ENCODE assay signal across 22 mouse cellular contexts in genomic region chr1:108797053-108797801, GRCm38 (mm10).
DNase-seq lines count a peak whose midpoint lies in the region; ATAC-seq and TF ChIP-seq lines count a peak whose summit lies in the region.
"Had no signal": no experiment of that assay in that cellular context is flagged by ENCODE, and none has a peak within 500 bp of the region (broad histone marks: within the 10 kb centered on the region; RNA-seq: fewer than 3 reads in every experiment).

No protein-coding gene starts in this region.

- TF ChIP-seq EP300 in stomach, postnatal 0 days (optimal IDR thresholded peaks at IDR 0.05), result no peak

- TF ChIP-seq CTCF in stomach, postnatal 0 days (IDR thresholded peaks at IDR 0.05; ENCODE audit: low read depth), result no peak

- H3K9me3 ChIP-seq in midbrain, embryonic 12.5 days, result no peaks in the 10 kb centered on the region
- no peaks in the 10 kb centered on the region for H3K9me3 ChIP-seq in midbrain, embryonic 15.5 days
- no peaks in the 10 kb centered on the region for H3K9me3 ChIP-seq in forebrain, embryonic 13.5 days (replicated peaks)
- no peaks in the 10 kb centered on the region for H3K9me3 ChIP-seq in stomach, postnatal 0 days (ENCODE audit: control insufficient read depth, low read length)
- H3K9me3 ChIP-seq: embryonic facial prominence, embryonic 13.5 days; heart, embryonic 13.5 days; megakaryocyte, embryonic 14.5 days had no signal

- peak; percentile 74; the same call in 1 of the 2 replicates for ATAC-seq in midbrain, embryonic 12.5 days (ENCODE audit: low FRiP score, low read depth)
- no peak for ATAC-seq in midbrain, embryonic 15.5 days (replicated peaks)
- peak; percentile 94 for ATAC-seq in forebrain, embryonic 13.5 days
- no peak for ATAC-seq in stomach, postnatal 0 days (ENCODE audit: low FRiP score, low TSS enrichment)
- ATAC-seq: inflammation-experienced regulatory T-cells, adult 6 months had no signal

- no peak overlapping the region for H3K4me2 ChIP-seq in midbrain, embryonic 12.5 days (replicated peaks)
- no peak overlapping the region for H3K4me2 ChIP-seq in midbrain, embryonic 15.5 days
- H3K4me2 ChIP-seq in forebrain, embryonic 13.5 days, result no peak overlapping the region
- H3K4me2 ChIP-seq in stomach, postnatal 0 days (replicated peaks; ENCODE audit: low read depth), result no peak overlapping the region
- H3K4me2 ChIP-seq: embryonic facial prominence, embryonic 13.5 days; heart, embryonic 13.5 days; liver, embryonic 11.5 days had no signal

- DNase-seq in embryo, embryonic 11 days, result peak; percentile 3
- no peak for DNase-seq in embryo, embryonic 10 days (ENCODE audit: low spot score)
- peak; percentile 82 for DNase-seq in retina, embryonic 14.5 days (ENCODE audit: low spot score)
- DNase-seq in stomach, postnatal 0 days (ENCODE audit: low spot score), result no peak
- DNase-seq: adrenal gland, postnatal 36 days; cerebellum, adult 8-10 months; gastrocnemius, postnatal 14 days; heart, adult 18-20 months; kidney, adult 2 months; kidney, postnatal 10 days; lung, adult 18-20 months; lung, postnatal 14 days; thymus, postnatal 25 days had no signal

- H3K27ac ChIP-seq in midbrain, embryonic 12.5 days (replicated peaks), result no peak overlapping the region
- no peak overlapping the region for H3K27ac ChIP-seq in midbrain, embryonic 15.5 days
- H3K27ac ChIP-seq in forebrain, embryonic 13.5 days, result no peak overlapping the region; the same call in 1 of the 2 replicates
- H3K27ac ChIP-seq in stomach, postnatal 0 days (replicated peaks), result no peak overlapping the region
- H3K27ac ChIP-seq: embryonic facial prominence, embryonic 13.5 days; heart, embryonic 13.5 days had no signal

- 68% methylated on average over 1 of the region's 1 CpGs for WGBS in midbrain, embryonic 12.5 days
- WGBS in midbrain, embryonic 15.5 days, result 54% methylated on average over 1 of the region's 1 CpGs
- 3% methylated on average over 1 of the region's 1 CpGs for WGBS in forebrain, embryonic 13.5 days
- WGBS in stomach, postnatal 0 days, result 75% methylated on average over 1 of the region's 1 CpGs

- no peak overlapping the region for H3K9ac ChIP-seq in midbrain, embryonic 12.5 days (replicated peaks)
- H3K9ac ChIP-seq in midbrain, embryonic 15.5 days, result no peak overlapping the region
- no peak overlapping the region for H3K9ac ChIP-seq in forebrain, embryonic 13.5 days
- no peak overlapping the region for H3K9ac ChIP-seq in stomach, postnatal 0 days (ENCODE audit: low read length)
- H3K9ac ChIP-seq: embryonic facial prominence, embryonic 13.5 days; heart, embryonic 13.5 days had no signal

- H3K4me3 ChIP-seq in midbrain, embryonic 12.5 days, result no peak overlapping the region
- H3K4me3 ChIP-seq in midbrain, embryonic 15.5 days, result no peak overlapping the region
- no peak overlapping the region for H3K4me3 ChIP-seq in forebrain, embryonic 13.5 days
- no peak overlapping the region for H3K4me3 ChIP-seq in stomach, postnatal 0 days (ENCODE audit: low read depth, low read length)
- H3K4me3 ChIP-seq: embryonic facial prominence, embryonic 13.5 days; heart, embryonic 13.5 days; megakaryocyte, embryonic 14.5 days had no signal

- H3K4me1 ChIP-seq in midbrain, embryonic 12.5 days, result no peaks in the 10 kb centered on the region
- no peaks in the 10 kb centered on the region for H3K4me1 ChIP-seq in midbrain, embryonic 15.5 days
- peaks cover 8% of the 10 kb centered on the region; the same call in 1 of the 2 replicates for H3K4me1 ChIP-seq in forebrain, embryonic 13.5 days
- no peaks in the 10 kb centered on the region for H3K4me1 ChIP-seq in stomach, postnatal 0 days (replicated peaks; ENCODE audit: control insufficient read depth, insufficient read depth)
- H3K4me1 ChIP-seq: embryonic facial prominence, embryonic 13.5 days; heart, embryonic 13.5 days; megakaryocyte, embryonic 14.5 days had no signal

- no peaks in the 10 kb centered on the region for H3K36me3 ChIP-seq in midbrain, embryonic 12.5 days
- no peaks in the 10 kb centered on the region for H3K36me3 ChIP-seq in midbrain, embryonic 15.5 days (replicated peaks)
- no peaks in the 10 kb centered on the region for H3K36me3 ChIP-seq in forebrain, embryonic 13.5 days (ENCODE audit: poor library complexity, severe bottlenecking)
- H3K36me3 ChIP-seq in stomach, postnatal 0 days (ENCODE audit: control insufficient read depth, insufficient read depth, low read length), result no peaks in the 10 kb centered on the region
- H3K36me3 ChIP-seq: embryonic facial prominence, embryonic 13.5 days; G1E; heart, embryonic 13.5 days had no signal

- H3K27me3 ChIP-seq in midbrain, embryonic 12.5 days, result no peaks in the 10 kb centered on the region
- H3K27me3 ChIP-seq in midbrain, embryonic 15.5 days (replicated peaks), result no peaks in the 10 kb centered on the region
- H3K27me3 ChIP-seq in forebrain, embryonic 13.5 days, result no peaks in the 10 kb centered on the region
- H3K27me3 ChIP-seq in stomach, postnatal 0 days (ENCODE audit: control insufficient read depth, insufficient read depth, low read length), result no peaks in the 10 kb centered on the region
- H3K27me3 ChIP-seq: embryonic facial prominence, embryonic 13.5 days; heart, embryonic 13.5 days; megakaryocyte, embryonic 14.5 days had no signal

Comparison
In these comparisons a context has a peak if more than half of its experiments do, and no peak if none do; other contexts are left out.
1. DNase-seq: peak in embryo, embryonic 11 days (single experiment) and retina, embryonic 14.5 days (single experiment); none in embryo, embryonic 10 days (single experiment) and stomach, postnatal 0 days (single experiment).
2. ATAC-seq: peak in midbrain, embryonic 12.5 days (single experiment) and forebrain, embryonic 13.5 days (single experiment); none in midbrain, embryonic 15.5 days (single experiment) and stomach, postnatal 0 days (single experiment).